Mouse (Mus musculus) liver, embryonic 14.5 days (tissue): ENCODE data around the gene Hspb9. TPM values are rescaled to one million over a fixed set of nuclear protein-coding genes. Genes with fewer than 3 reads are reported as not detected.
A peak's percentile ranks its signal among the peaks of the same experiment; 100 is the strongest.

ENCODE experiments used
- ATAC-seq: fragments of 200-750 bp; cut with Nextera tagmentation; 2 replicates; pipeline ENCODE4 v1.8.0; 2017; ENCODE audit warnings: moderate number of reproducible peaks, mild to moderate bottlenecking, moderate library complexity; ENCODE audit not compliant: insufficient read depth
- DNase-seq, 3 experiments: peaks; one replicate each; pipeline ENCODE4 v3.0.0-alpha.2; 2012 to 2013; ENCODE audit warnings: low read depth in 3 of 3, low spot score in 3 of 3
- H3K27ac ChIP-seq: fragments of 300-500 bp; sonication (generic); 2 replicates; pipeline ENCODE4 v1.5.1; 2014; ENCODE audit warnings: moderate library complexity, mild to moderate bottlenecking, control low read depth, inconsistent platforms
- H3K27me3 ChIP-seq: fragments of 300-500 bp; sonication (generic); 2 replicates; pipeline ENCODE4 v1.6.1; 2014; ENCODE audit warnings: mild to moderate bottlenecking, low read length, moderate library complexity; ENCODE audit not compliant: control insufficient read depth, insufficient read depth
- H3K36me3 ChIP-seq: fragments of 300-500 bp; sonication (generic); replicated peaks from 2 replicates; pipeline ENCODE4 v1.6.1; 2014; ENCODE audit warnings: low read depth; ENCODE audit not compliant: control insufficient read depth, insufficient read depth
- H3K4me1 ChIP-seq, 2 experiments: fragments of 200-500 bp in 1 of 2; fragments of 300-500 bp in 1 of 2; sonication (generic) in 1 of 2; replicated peaks; 2 replicates each; pipeline ENCODE4 v1.6.1; 2012 to 2014; ENCODE audit warnings: antibody characterized with exemption in 1 of 2, inconsistent platforms in 1 of 2, low read length in 1 of 2; ENCODE audit not compliant: control insufficient read depth in 2 of 2, insufficient read depth in 2 of 2
- H3K4me2 ChIP-seq: fragments of 300-500 bp; sonication (generic); 2 replicates; pipeline ENCODE4 v1.6.1; 2014; ENCODE audit warnings: low read depth, mild to moderate bottlenecking, control low read depth, moderate library complexity
- H3K4me3 ChIP-seq, 2 experiments: fragments of 200-500 bp in 1 of 2; fragments of 300-500 bp in 1 of 2; sonication (generic) in 1 of 2; 2 replicates each; pipeline ENCODE4 v1.5.1; 2012 to 2014; ENCODE audit warnings: low read depth in 2 of 2, low read length in 2 of 2, mild to moderate bottlenecking in 2 of 2, control low read depth in 1 of 2, inconsistent platforms in 1 of 2, moderate library complexity in 1 of 2; ENCODE audit not compliant: insufficient read depth in 1 of 2
- H3K9ac ChIP-seq: fragments of 300-500 bp; sonication (generic); replicated peaks from 2 replicates; pipeline ENCODE4 v1.6.1; 2014; ENCODE audit warnings: mild to moderate bottlenecking, control low read depth, moderate library complexity
- H3K9me3 ChIP-seq: fragments of 300-500 bp; sonication (generic); 2 replicates; pipeline ENCODE4 v1.6.1; 2016; ENCODE audit warnings: low read length, mixed read lengths; ENCODE audit not compliant: control insufficient read depth
- CTCF ChIP-seq: IDR thresholded peaks from 2 replicates; pipeline ENCODE4 v1.5.1; 2016; ENCODE audit warnings: antibody characterized with exemption, low read depth, control low read depth
- EP300 ChIP-seq: IDR thresholded peaks from 2 replicates; pipeline ENCODE4 v1.6.1; 2016; ENCODE audit warnings: antibody characterized with exemption, low read depth
- WGBS: fragments of 180-500 bp; shearing (Covaris S2); extraction: QIAGEN DNeasy Blood & Tissue Kit; methylation state at CpG from one replicate; pipeline ENCODE4 v1.1.7; 2014; ENCODE audit not compliant: insufficient replicate concordance; 5-methylcytosine and 5-hydroxymethylcytosine counted together
- polyA plus RNA-seq, 2 experiments: library from polyadenylated mRNA; depleted of rRNA in 1 of 2; stranded (reverse) in 1 of 2; unstranded in 1 of 2; fragments of >200 nt; fragmentation: Nextera tagmentation in 1 of 2; extraction: Ambion mirVana in 1 of 2; gene quantifications; 2 replicates each; pipeline versions ENCODE4 v1.2.1 to v1.2.3; 2012 to 2014

Gene Hspb9
- polyA plus RNA-seq, 2 experiments, result 0.14 TPM; not detected in 1

- Histone ChIP-seq H3K27ac (no peak overlapping the region), H3K4me2 (no peak overlapping the region), H3K9me3 (no peaks in the 10 kb centered on the region), H3K36me3 (no peaks in the 10 kb centered on the region), H3K4me1 (0 out of 4 replicates have a peak, but pooled peaks cover 0 to 5% of the 10 kb centered on the region in 2 experiments), H3K27me3 (peaks cover 13% of the 10 kb centered on the region), H3K4me3 (no peak overlapping the region), H3K9ac (no peak overlapping the region)
- DNase-seq (no peak), ATAC-seq (peak; percentile 29; the same call in 1 of the 2 replicates)
- TF ChIP-seq EP300 (no peak), CTCF (peak; percentile 81)
- WGBS, result 12% methylated on average over 6 of the region's 6 CpGs
Observed at GRCm38 (mm10) chr11:100745085-100745484, 31.4 kb downstream of the Hspb9 start.

GRCm38 (mm10) chr11:100746546-100746945 is 32.9 kb downstream of the Hspb9 start:
- no peak overlapping the region for H3K4me3 ChIP-seq
- H3K36me3 ChIP-seq, result no peaks in the 10 kb centered on the region
- H3K9me3 ChIP-seq, result no peaks in the 10 kb centered on the region
- DNase-seq (no peak), ATAC-seq (no peak)
- TF ChIP-seq EP300 (no peak), CTCF (no peak)
- H3K27ac ChIP-seq, result no peak overlapping the region
- peaks cover 16% of the 10 kb centered on the region for H3K27me3 ChIP-seq
- no peak overlapping the region for H3K4me2 ChIP-seq
- no peak overlapping the region for H3K9ac ChIP-seq
- WGBS, result 84% methylated on average over 10 of the region's 10 CpGs
- H3K4me1 ChIP-seq, result 0 out of 4 replicates have a peak, but pooled peaks cover 0 to 5% of the 10 kb centered on the region in 2 experiments

GRCm38 (mm10) chr11:100747114-100747513 is 33.5 kb downstream of the Hspb9 start:
- H3K4me3 ChIP-seq, result no peak overlapping the region
- H3K27ac ChIP-seq, result no peak overlapping the region
- DNase-seq (no peak), ATAC-seq (peak; percentile 40; the same call in 1 of the 2 replicates)
- H3K36me3 ChIP-seq, result no peaks in the 10 kb centered on the region
- 38% methylated on average over 5 of the region's 5 CpGs for WGBS
- no peak for TF ChIP-seq EP300
- TF ChIP-seq CTCF, result no peak
- H3K9me3 ChIP-seq, result no peaks in the 10 kb centered on the region
- H3K9ac ChIP-seq, result no peak overlapping the region
- 0 out of 4 replicates have a peak, but pooled peaks cover 0 to 5% of the 10 kb centered on the region in 2 experiments for H3K4me1 ChIP-seq
- no peak overlapping the region for H3K4me2 ChIP-seq
- H3K27me3 ChIP-seq, result peaks cover 16% of the 10 kb centered on the region

- no peaks in the 10 kb centered on the region for H3K36me3 ChIP-seq
- no peaks in the 10 kb centered on the region for H3K9me3 ChIP-seq
- no peak for TF ChIP-seq EP300
- H3K4me1 ChIP-seq, result 0 out of 4 replicates have a peak, but pooled peaks cover 0 to 5% of the 10 kb centered on the region in 2 experiments
- ATAC-seq (no peak), DNase-seq (no peak)
- peaks cover 16% of the 10 kb centered on the region for H3K27me3 ChIP-seq
- H3K9ac ChIP-seq, result no peak overlapping the region
- no peak overlapping the region for H3K4me3 ChIP-seq
- H3K27ac ChIP-seq, result no peak overlapping the region
- 34% methylated on average over 4 of the region's 4 CpGs for WGBS
- no peak overlapping the region for H3K4me2 ChIP-seq
Observed at GRCm38 (mm10) chr11:100748620-100749019, 35.0 kb downstream of the Hspb9 start.

GRCm38 (mm10) chr11:100749469-100749868 is 35.8 kb downstream of the Hspb9 start:
- H3K4me2 ChIP-seq, result no peak overlapping the region
- no peak overlapping the region for H3K4me3 ChIP-seq
- H3K27me3 ChIP-seq, result peaks cover 16% of the 10 kb centered on the region
- no peak overlapping the region for H3K9ac ChIP-seq
- no peak for DNase-seq
- no peaks in the 10 kb centered on the region for H3K36me3 ChIP-seq
- no peak overlapping the region for H3K27ac ChIP-seq
- H3K9me3 ChIP-seq, result no peaks in the 10 kb centered on the region
- 32% methylated on average over 25 of the region's 25 CpGs for WGBS
- TF ChIP-seq EP300 (no peak), CTCF (no peak)
- ATAC-seq, result no peak
- H3K4me1 ChIP-seq, result 0 out of 4 replicates have a peak, but pooled peaks cover 0 to 5% of the 10 kb centered on the region in 2 experiments
